Mouse (Mus musculus) myocyte (in vitro differentiated cells): ENCODE measurements around the gene Phf21a.

Experiments
- CEBPB ChIP-seq: IDR thresholded peaks from 2 replicates; pipeline ENCODE4 v1.6.1; 2011; ENCODE audit warnings: mild to moderate bottlenecking, moderate library complexity; ENCODE audit not compliant: poor library complexity, insufficient read depth, severe bottlenecking
- E2F4 ChIP-seq: IDR thresholded peaks from one replicate; pipeline ENCODE4 v1.6.1; 2011; ENCODE audit warnings: mild to moderate bottlenecking, control low read depth, moderate library complexity; ENCODE audit not compliant: insufficient read depth
- MAX ChIP-seq: IDR thresholded peaks from one replicate; pipeline ENCODE4 v1.6.1; 2011; ENCODE audit warnings: low read depth, mild to moderate bottlenecking, control low read depth
- MYOD1 ChIP-seq, 3 experiments: IDR thresholded peaks; one replicate each; pipeline ENCODE4 v1.6.1; 2011; ENCODE audit warnings: control low read depth in 2 of 3, low read depth in 2 of 3, mild to moderate bottlenecking in 2 of 3, moderate library complexity in 1 of 3; ENCODE audit not compliant: insufficient read length in 2 of 3, control insufficient read depth in 1 of 3
- POLR2A ChIP-seq: IDR thresholded peaks from one replicate; pipeline ENCODE4 v1.6.1; 2011; ENCODE audit warnings: low read depth, mild to moderate bottlenecking, control low read depth, moderate library complexity; ENCODE audit not compliant: insufficient read length
- POLR2AphosphoS2 ChIP-seq: IDR thresholded peaks from one replicate; pipeline ENCODE4 v1.6.1; 2011; ENCODE audit warnings: low read depth, control low read depth; ENCODE audit not compliant: insufficient read length
- SRF ChIP-seq: IDR thresholded peaks from one replicate; pipeline ENCODE4 v1.6.1; 2011; ENCODE audit warnings: low read depth; ENCODE audit not compliant: control insufficient read depth, insufficient read length
- TCF12 ChIP-seq: IDR thresholded peaks from one replicate; pipeline ENCODE4 v1.6.1; 2011; ENCODE audit warnings: mild to moderate bottlenecking, control low read depth; ENCODE audit not compliant: poor library complexity, insufficient read depth, severe bottlenecking
- TCF3 ChIP-seq: IDR thresholded peaks from one replicate; pipeline ENCODE4 v1.6.1; 2011; ENCODE audit warnings: low read depth, control low read depth; ENCODE audit not compliant: insufficient read length
- USF1 ChIP-seq: IDR thresholded peaks from one replicate; pipeline ENCODE4 v1.6.1; 2011; ENCODE audit warnings: low read depth, mild to moderate bottlenecking, control low read depth, moderate library complexity

- TF ChIP-seq MAX: no peak
- TF ChIP-seq SRF: no peak
- no peak for TF ChIP-seq POLR2A
- TF ChIP-seq TCF3: no peak
- TF ChIP-seq TCF12: no peak
- no peak for TF ChIP-seq E2F4
- no peak for TF ChIP-seq MYOD1 (IDR thresholded peaks at IDR 0.05; ENCODE audit: control insufficient read depth in 1 of 3, insufficient read length in 2 of 3, low read depth in 2 of 3)
- no peak for TF ChIP-seq CEBPB
- TF ChIP-seq POLR2AphosphoS2: no peak
- no peak for TF ChIP-seq USF1
These were observed 106.8 kb downstream of the Phf21a start for GRCm38 (mm10) chr2:92199562-92200286.
